Mouse (Mus musculus): Measurements from ENCODE around the gene Sorbs1.

DNA sequence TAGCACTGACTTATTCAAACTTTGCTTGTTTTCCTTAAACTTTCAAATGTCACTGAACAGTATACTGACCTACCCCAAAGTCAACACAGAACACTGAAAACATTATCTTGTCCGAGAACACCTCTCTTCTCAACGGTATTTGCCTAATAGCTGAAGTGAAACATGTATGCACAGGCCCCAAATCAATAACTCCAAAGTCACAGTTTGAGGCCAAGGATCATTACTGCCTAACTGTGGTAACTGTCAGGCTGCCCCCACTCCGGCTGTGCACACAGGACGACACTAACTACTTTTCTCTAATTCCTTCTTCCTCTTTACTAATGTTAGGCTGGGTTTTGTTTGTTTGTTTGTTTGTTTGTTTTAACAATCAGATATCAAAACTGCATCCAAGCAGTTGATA is 103.1 kb downstream of the Sorbs1 start:
- TF ChIP-seq EP300 (IDR thresholded peaks at IDR 0.05; ENCODE audit: low read depth) (no peak), CTCF (IDR thresholded peaks at IDR 0.05; ENCODE audit: low read depth) (no peak)

Data from liver, embryonic 14.5 days (tissue).